Mouse (Mus musculus): ENCODE data around the gene Akr1c21.

The Akr1c21 gene

GRCm38 (mm10) chr13:4573871-4574270 lies at the start of gene Akr1c21:
Akr1c21 (plus strand) TSS chr13:4574075.
- in situ Hi-C loops (cut with MboI; ENCODE audit: unreplicated experiment in 2 of 2) = no loop called here

GRCm38 (mm10) chr13:4559143-4559542 lies 14.7 kb upstream of the Akr1c21 start:
- in situ Hi-C loops (cut with MboI; ENCODE audit: unreplicated experiment in 2 of 2) = no loop called here

- in situ Hi-C loops (cut with MboI; ENCODE audit: unreplicated experiment in 2 of 2) = no loop called here
Measured at GRCm38 (mm10) chr13:4560500-4560899, 13.4 kb upstream of the Akr1c21 start.

GRCm38 (mm10) chr13:4565996-4566395 lies 7.9 kb upstream of the Akr1c21 start:
- in situ Hi-C loops (cut with MboI; ENCODE audit: unreplicated experiment in 2 of 2) = no loop called here

- in situ Hi-C loops (cut with MboI; ENCODE audit: unreplicated experiment in 2 of 2) = no loop called here
Measured at GRCm38 (mm10) chr13:4576921-4577320, 3.0 kb downstream of the Akr1c21 start.

- in situ Hi-C loops (cut with MboI; ENCODE audit: unreplicated experiment in 2 of 2) = loop anchor here in 1 of 2 experiments (10.0 to 25.0 kb wide), 3 partner anchors 491 to 1191 kb away; no protein-coding TSS in a partner anchor
Measured at GRCm38 (mm10) chr13:4603431-4603830, 29.6 kb downstream of the Akr1c21 start.

GRCm38 (mm10) chr13:4606821-4607220 lies 32.9 kb downstream of the Akr1c21 start:
- in situ Hi-C loops (cut with MboI; ENCODE audit: unreplicated experiment in 2 of 2) = loop anchor here in 1 of 2 experiments (10.0 to 25.0 kb wide), 3 partner anchors 495 to 1195 kb away; no protein-coding TSS in a partner anchor

GRCm38 (mm10) chr13:4608530-4608929 lies 34.7 kb downstream of the Akr1c21 start:
- in situ Hi-C loops (cut with MboI; ENCODE audit: unreplicated experiment in 2 of 2) = loop anchor here in 1 of 2 experiments (10.0 to 25.0 kb wide), 3 partner anchors 496 to 1196 kb away; no protein-coding TSS in a partner anchor

GRCm38 (mm10) chr13:4608961-4609409 lies 35.1 kb downstream of the Akr1c21 start, which contains the start of gene Akr1e1:
Akr1e1 (minus strand) TSS chr13:4609174.
- in situ Hi-C loops (cut with MboI; ENCODE audit: unreplicated experiment in 2 of 2) = loop anchor here in 1 of 2 experiments (10.0 to 25.0 kb wide), 3 partner anchors 497 to 1197 kb away; no protein-coding TSS in a partner anchor

GRCm38 (mm10) chr13:4610902-4611301 lies 37.0 kb downstream of the Akr1c21 start:
- in situ Hi-C loops (cut with MboI; ENCODE audit: unreplicated experiment in 2 of 2) = loop anchor here in 1 of 2 experiments (25.0 kb wide), 2 partner anchors 499 to 1199 kb away; no protein-coding TSS in a partner anchor
